Mouse (Mus musculus) lung, postnatal 0 days (tissue): Measurements from ENCODE around the gene Carnmt1.

ENCODE experiments used
- CTCF ChIP-seq: IDR thresholded peaks from 2 replicates; pipeline ENCODE4 v1.5.1; 2016; ENCODE audit warnings: antibody characterized with exemption, mild to moderate bottlenecking
- EP300 ChIP-seq: IDR thresholded peaks from 2 replicates; pipeline ENCODE4 v1.6.1; 2016; ENCODE audit warnings: antibody characterized with exemption, mild to moderate bottlenecking, control low read depth

DNA sequence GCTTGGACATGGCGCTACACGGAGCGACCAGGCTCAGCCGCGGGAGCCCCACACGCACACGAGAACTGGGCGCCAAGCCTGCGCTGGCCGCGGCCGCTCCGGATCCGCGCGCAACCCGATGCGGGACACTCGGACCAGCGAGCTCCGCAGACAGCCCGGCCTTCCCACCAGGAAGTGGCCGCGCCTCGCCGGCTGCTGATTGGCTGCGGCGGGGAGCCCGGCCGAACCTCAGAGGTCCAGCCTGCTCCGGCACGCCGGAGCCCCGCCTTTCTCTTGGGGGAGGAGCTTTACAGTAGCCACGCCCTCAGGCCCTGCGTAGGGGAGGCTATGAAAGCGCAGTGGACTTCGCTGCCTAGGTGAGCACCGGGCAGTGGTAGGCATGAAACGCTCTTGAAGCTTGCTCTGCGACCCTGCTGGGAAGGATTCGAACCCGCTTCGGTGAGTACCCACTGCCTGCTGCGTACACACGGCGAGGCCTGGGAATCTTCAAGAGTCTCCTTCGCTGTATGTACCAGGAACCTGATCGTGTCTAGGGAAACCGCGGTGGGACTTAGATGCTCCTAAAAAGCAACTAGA is 38.8 kb upstream of the Carnmt1 start, which contains the start of the genes Ostf1 and Nmrk1:
- TF ChIP-seq EP300 (no peak), CTCF (no peak)
